In genomic region chr15:78897488-78897887, GRCm38 (mm10) we compare ENCODE assay signal across 15 mouse cellular contexts. TPM values are rescaled to one million over a fixed set of nuclear protein-coding genes. Genes with fewer than 3 reads are reported as not detected.
DNase-seq lines count a peak whose midpoint lies in the region; ATAC-seq and TF ChIP-seq lines count a peak whose summit lies in the region.
"Had no signal": no experiment of that assay in that cellular context is flagged by ENCODE, and none has a peak within 500 bp of the region (broad histone marks: within the 10 kb centered on the region; RNA-seq: fewer than 3 reads in every experiment).

No protein-coding gene starts in this region.

- H3K9ac ChIP-seq in liver, embryonic 14.5 days (replicated peaks): 0 out of 2 replicates have a peak overlapping the region, but pooled peaks have one; percentile 29
- no peak overlapping the region for H3K9ac ChIP-seq in midbrain, embryonic 14.5 days (replicated peaks; ENCODE audit: low read length)
- no peak overlapping the region for H3K9ac ChIP-seq in midbrain, embryonic 11.5 days (ENCODE audit: low read length)

- TF ChIP-seq EP300 in liver, embryonic 14.5 days (IDR thresholded peaks at IDR 0.05; ENCODE audit: low read depth): no peak

- no peak for DNase-seq in heart, embryonic 10.5 days (ENCODE audit: low spot score)
- no peak for DNase-seq in heart, postnatal 25 days (ENCODE audit: low spot score)
- peak; percentile 72 for DNase-seq in testis, postnatal 10 days (ENCODE audit: low spot score)
- no peak for DNase-seq in testis, postnatal 14 days (ENCODE audit: low spot score)
- peak; percentile 57 to 63 (median 62) for DNase-seq in liver, embryonic 14.5 days (ENCODE audit: low read depth in 3 of 3, low spot score in 3 of 3)
- DNase-seq in midbrain, embryonic 14.5 days: no peak
- no peak for DNase-seq in midbrain, embryonic 11.5 days (ENCODE audit: low spot score, missing footprints)
- DNase-seq: adrenal gland, postnatal 25 days; lung, postnatal 14 days had no signal

- no peak for TF ChIP-seq CTCF in liver, embryonic 14.5 days (IDR thresholded peaks at IDR 0.05; ENCODE audit: low read depth)

- ATAC-seq in liver, embryonic 14.5 days (ENCODE audit: insufficient read depth): peak; percentile 50; the same call in 1 of the 2 replicates
- ATAC-seq in midbrain, embryonic 14.5 days (ENCODE audit: low FRiP score, low TSS enrichment): no peak
- ATAC-seq in monocyte, adult 5-6 weeks (replicated peaks; ENCODE audit: insufficient number of reproducible peaks, low FRiP score, low TSS enrichment, poor library complexity, severe bottlenecking): no peak
- ATAC-seq in midbrain, embryonic 11.5 days (ENCODE audit: low FRiP score): no peak
- ATAC-seq: inflammation-experienced regulatory T-cells, adult 6 months; Patski had no signal

- no peaks in the 10 kb centered on the region for H3K27me3 ChIP-seq in heart, embryonic 10.5 days (ENCODE audit: insufficient read depth, poor library complexity, severe bottlenecking)
- H3K27me3 ChIP-seq in liver, embryonic 14.5 days (ENCODE audit: control insufficient read depth, insufficient read depth, low read length): no peaks in the 10 kb centered on the region
- peaks cover 11% of the 10 kb centered on the region; the same call in 1 of the 2 replicates for H3K27me3 ChIP-seq in midbrain, embryonic 14.5 days (ENCODE audit: control insufficient read depth, insufficient read depth, low read length)
- peaks cover 9% of the 10 kb centered on the region for H3K27me3 ChIP-seq in midbrain, embryonic 11.5 days (ENCODE audit: control insufficient read depth, insufficient read depth, low read length)
- H3K27me3 ChIP-seq: limb, embryonic 12.5 days; Patski had no signal

- intact Hi-C loops in heart, postnatal 25 days (cut with DNase I): no loop called here

- peak overlapping the region; percentile 94 for H3K4me2 ChIP-seq in liver, embryonic 14.5 days (ENCODE audit: low read depth)
- H3K4me2 ChIP-seq in midbrain, embryonic 14.5 days (ENCODE audit: low read length): no peak overlapping the region
- no peak overlapping the region for H3K4me2 ChIP-seq in midbrain, embryonic 11.5 days

- H3K4me1 ChIP-seq in heart, embryonic 10.5 days: peaks cover 91% of the 10 kb centered on the region
- H3K4me1 ChIP-seq in liver, embryonic 14.5 days (replicated peaks; ENCODE audit: control insufficient read depth in 2 of 2, insufficient read depth in 2 of 2, low read length in 1 of 2): peaks cover 51 to 67% of the 10 kb centered on the region in 2 experiments
- peaks cover 8% of the 10 kb centered on the region; the same call in 1 of the 2 replicates for H3K4me1 ChIP-seq in midbrain, embryonic 14.5 days (ENCODE audit: control insufficient read depth, insufficient read depth, low read length)
- H3K4me1 ChIP-seq in midbrain, embryonic 11.5 days (ENCODE audit: control insufficient read depth, insufficient read depth, low read length): peaks cover 17% of the 10 kb centered on the region

- peak overlapping the region; percentile 92 for H3K27ac ChIP-seq in heart, embryonic 10.5 days
- H3K27ac ChIP-seq in liver, embryonic 14.5 days: peak overlapping the region; percentile 73
- no peak overlapping the region for H3K27ac ChIP-seq in midbrain, embryonic 14.5 days (replicated peaks; ENCODE audit: low read depth, low read length)
- H3K27ac ChIP-seq in midbrain, embryonic 11.5 days (ENCODE audit: low read depth, low read length): no peak overlapping the region

- no peak overlapping the region for H3K4me3 ChIP-seq in heart, embryonic 10.5 days
- H3K4me3 ChIP-seq in liver, embryonic 14.5 days (ENCODE audit: insufficient read depth in 1 of 2, low read depth in 2 of 2, low read length in 2 of 2): no peak overlapping the region
- no peak overlapping the region for H3K4me3 ChIP-seq in midbrain, embryonic 14.5 days (replicated peaks; ENCODE audit: low read depth, low read length)
- H3K4me3 ChIP-seq in midbrain, embryonic 11.5 days (ENCODE audit: low read depth, low read length): no peak overlapping the region
- H3K4me3 ChIP-seq: limb, embryonic 12.5 days had no signal

- WGBS in heart, embryonic 10.5 days: 74% methylated on average over 4 of the region's 4 CpGs
- 21% methylated on average over 4 of the region's 4 CpGs for WGBS in liver, embryonic 14.5 days (ENCODE audit: insufficient replicate concordance)
- WGBS in midbrain, embryonic 14.5 days: 89% methylated on average over 4 of the region's 4 CpGs
- WGBS in midbrain, embryonic 11.5 days: 86% methylated on average over 4 of the region's 4 CpGs

- no peaks in the 10 kb centered on the region for H3K9me3 ChIP-seq in heart, embryonic 10.5 days
- no peaks in the 10 kb centered on the region for H3K9me3 ChIP-seq in liver, embryonic 14.5 days (ENCODE audit: control insufficient read depth, low read length)
- no peaks in the 10 kb centered on the region for H3K9me3 ChIP-seq in midbrain, embryonic 14.5 days (ENCODE audit: control insufficient read depth, low read length)
- no peaks in the 10 kb centered on the region for H3K9me3 ChIP-seq in midbrain, embryonic 11.5 days (ENCODE audit: control insufficient read depth, low read length)
- H3K9me3 ChIP-seq: limb, embryonic 12.5 days had no signal

- peaks cover 35% of the 10 kb centered on the region for H3K36me3 ChIP-seq in heart, embryonic 10.5 days
- no peaks in the 10 kb centered on the region; the same call in 1 of the 2 replicates for H3K36me3 ChIP-seq in liver, embryonic 14.5 days (replicated peaks; ENCODE audit: control insufficient read depth, insufficient read depth, low read depth)
- peaks cover 20% of the 10 kb centered on the region for H3K36me3 ChIP-seq in midbrain, embryonic 14.5 days (ENCODE audit: control insufficient read depth, insufficient read depth, low read length)
- H3K36me3 ChIP-seq in midbrain, embryonic 11.5 days (ENCODE audit: control insufficient read depth, insufficient read depth, low read length): no peaks in the 10 kb centered on the region

RNA-seq across cellular contexts. Expression of gene Gm49510, which starts 2.0 kb away (rescaled TPM):
- 0.11 and 0.38 TPM in 2 replicates for polyA plus RNA-seq in heart, embryonic 10.5 days (2016; fragmentation: Nextera tagmentation; extraction: Ambion mirVana)
- total RNA-seq in heart, postnatal 25 days (2021): under 1 TPM in 1 of 2 experiments, not detected in 1; 0.18 TPM
- 0.03 and 0.17 TPM in 2 replicates for polyA plus RNA-seq in liver, embryonic 14.5 days (2012; rRNA removed)
- polyA plus RNA-seq in liver, embryonic 14.5 days (2014; fragmentation: Nextera tagmentation; extraction: Ambion mirVana): 0.10 and 0.13 TPM in 2 replicates
- not detected in 2 replicates for polyA plus RNA-seq in midbrain, embryonic 14.5 days (2014; fragmentation: Nextera tagmentation; extraction: Ambion mirVana)
- 1.7 to 3.9 TPM (median 1.9 TPM) in 3 replicates for total RNA-seq in monocyte, adult 5-6 weeks (2017)
- polyA plus RNA-seq in midbrain, embryonic 11.5 days (2014; fragmentation: Nextera tagmentation; extraction: Ambion mirVana): 0.11 TPM in 1 of 2 replicates, not detected in the other
- total RNA-seq: adrenal gland, postnatal 25 days; gastrocnemius, adult 18-20 months had no signal
- polyA plus RNA-seq: inflammation-experienced regulatory T-cells, adult 6 months; stomach, embryonic 14.5 days had no signal

RNA-seq across cellular contexts. Expression of gene Sh3bp1, which starts 2.1 kb away (rescaled TPM):
- polyA plus RNA-seq in heart, embryonic 10.5 days (2016; fragmentation: Nextera tagmentation; extraction: Ambion mirVana): 33.8 and 44.4 TPM in 2 replicates
- 1 to 10 TPM; 4.1 to 4.8 TPM for total RNA-seq in heart, postnatal 25 days (2021)
- polyA plus RNA-seq in liver, embryonic 14.5 days (2012; rRNA removed): 22.2 and 23.2 TPM in 2 replicates
- 13.3 and 15.3 TPM in 2 replicates for polyA plus RNA-seq in liver, embryonic 14.5 days (2014; fragmentation: Nextera tagmentation; extraction: Ambion mirVana)
- 1.7 and 2.9 TPM in 2 replicates for polyA plus RNA-seq in midbrain, embryonic 14.5 days (2014; fragmentation: Nextera tagmentation; extraction: Ambion mirVana)
- total RNA-seq in monocyte, adult 5-6 weeks (2017): 18.5 to 41.3 TPM (median 19.2 TPM) in 3 replicates
- 9.1 and 10.3 TPM in 2 replicates for polyA plus RNA-seq in midbrain, embryonic 11.5 days (2014; fragmentation: Nextera tagmentation; extraction: Ambion mirVana)

RNA-seq across cellular contexts. Expression of gene Pdxp, which starts 16.2 kb away (rescaled TPM):
- 26.5 and 35.7 TPM in 2 replicates for polyA plus RNA-seq in heart, embryonic 10.5 days (2016; fragmentation: Nextera tagmentation; extraction: Ambion mirVana)
- 1 to 10 TPM in 1 of 2 experiments, under 1 TPM in 1; 0.75 to 1.4 TPM for total RNA-seq in heart, postnatal 25 days (2021)
- 9.3 and 9.7 TPM in 2 replicates for polyA plus RNA-seq in liver, embryonic 14.5 days (2012; rRNA removed)
- 6.4 and 7.8 TPM in 2 replicates for polyA plus RNA-seq in liver, embryonic 14.5 days (2014; fragmentation: Nextera tagmentation; extraction: Ambion mirVana)
- polyA plus RNA-seq in midbrain, embryonic 14.5 days (2014; fragmentation: Nextera tagmentation; extraction: Ambion mirVana): 111 and 147 TPM in 2 replicates
- 1.1 to 3.5 TPM in 2 of 3 replicates, not detected in the other for total RNA-seq in monocyte, adult 5-6 weeks (2017)
- 32.6 and 33.8 TPM in 2 replicates for polyA plus RNA-seq in midbrain, embryonic 11.5 days (2014; fragmentation: Nextera tagmentation; extraction: Ambion mirVana)

RNA-seq across cellular contexts. Expression of gene Gga1, which starts 20.5 kb away (rescaled TPM):
- 51.5 and 56.6 TPM in 2 replicates for polyA plus RNA-seq in heart, embryonic 10.5 days (2016; fragmentation: Nextera tagmentation; extraction: Ambion mirVana)
- 10 to 100 TPM; 41.6 to 43.8 TPM for total RNA-seq in heart, postnatal 25 days (2021)
- 16.6 and 19.1 TPM in 2 replicates for polyA plus RNA-seq in liver, embryonic 14.5 days (2012; rRNA removed)
- 13.6 and 15.6 TPM in 2 replicates for polyA plus RNA-seq in liver, embryonic 14.5 days (2014; fragmentation: Nextera tagmentation; extraction: Ambion mirVana)
- 37.3 and 42.0 TPM in 2 replicates for polyA plus RNA-seq in midbrain, embryonic 14.5 days (2014; fragmentation: Nextera tagmentation; extraction: Ambion mirVana)
- total RNA-seq in monocyte, adult 5-6 weeks (2017): 18.3 to 37.9 TPM (median 20.8 TPM) in 3 replicates
- 20.5 and 25.7 TPM in 2 replicates for polyA plus RNA-seq in midbrain, embryonic 11.5 days (2014; fragmentation: Nextera tagmentation; extraction: Ambion mirVana)

RNA-seq across cellular contexts. Expression of gene Lgals1, which starts 29.0 kb away (rescaled TPM):
- polyA plus RNA-seq in heart, embryonic 10.5 days (2016; fragmentation: Nextera tagmentation; extraction: Ambion mirVana): 427 and 466 TPM in 2 replicates
- 100 to 1,000 TPM; 188 to 192 TPM for total RNA-seq in heart, postnatal 25 days (2021)
- polyA plus RNA-seq in liver, embryonic 14.5 days (2012; rRNA removed): 447 and 459 TPM in 2 replicates
- 641 and 675 TPM in 2 replicates for polyA plus RNA-seq in liver, embryonic 14.5 days (2014; fragmentation: Nextera tagmentation; extraction: Ambion mirVana)
- 13.8 and 101 TPM in 2 replicates for polyA plus RNA-seq in midbrain, embryonic 14.5 days (2014; fragmentation: Nextera tagmentation; extraction: Ambion mirVana)
- total RNA-seq in monocyte, adult 5-6 weeks (2017): 404 to 1,073 TPM (median 510 TPM) in 3 replicates
- 360 and 382 TPM in 2 replicates for polyA plus RNA-seq in midbrain, embryonic 11.5 days (2014; fragmentation: Nextera tagmentation; extraction: Ambion mirVana)

Comparison
In these comparisons a context has a peak if more than half of its experiments do, and no peak if none do; other contexts are left out.
1. DNase-seq: peak in testis, postnatal 10 days (single experiment) and liver, embryonic 14.5 days (3 of 3); none in heart, embryonic 10.5 days (single experiment), heart, postnatal 25 days (single experiment), testis, postnatal 14 days (single experiment), midbrain, embryonic 14.5 days (single experiment) and midbrain, embryonic 11.5 days (single experiment).
2. H3K27ac ChIP-seq: peak in heart, embryonic 10.5 days (single experiment) and liver, embryonic 14.5 days (single experiment); none in midbrain, embryonic 14.5 days (single experiment) and midbrain, embryonic 11.5 days (single experiment).